Mouse (Mus musculus): Measurements from ENCODE around the gene Tgif2lx2.
"Not testable (repeated sequence)": the region's sequence is repeated elsewhere in the genome, so short reads cannot be mapped to it uniquely, and the experiment has no call there.

The Tgif2lx2 gene

GRCm38 (mm10) chrX:118426927-118427326 is at the start of gene Tgif2lx2:
Gene Tgif2lx2, plus strand, starts transcription at chrX:118427227.
- not testable (repeated sequence) for DNase-seq (ENCODE audit: extremely low spot score, low spot score)

Data from neural tube, embryonic 10.5 days (tissue).